Mouse (Mus musculus) subcutaneous adipose tissue, adult 2 months (tissue): ENCODE data around the gene Vmn2r86. TPM values are rescaled to one million over a fixed set of nuclear protein-coding genes. Genes with fewer than 3 reads are reported as not detected.

ENCODE experiments used
- polyA plus RNA-seq: library from polyadenylated mRNA; depleted of rRNA; stranded (reverse); fragments of >200 nt; gene quantifications from 2 replicates; pipeline ENCODE4 v1.2.3, GENCODE M21; 2012; ENCODE audit warnings: low replicate concordance; rRNA removed

Gene Vmn2r86
- not detected in 2 replicates for polyA plus RNA-seq

GRCm38 (mm10) chr10:130455950-130456349 lies at the start of gene Vmn2r86:
Gene Vmn2r86 (minus strand): TSS chr10:130456050.

GRCm38 (mm10) chr10:130497296-130497695 lies 41.4 kb upstream of the Vmn2r86 start, which contains the start of gene Vmn2r87:
Gene Vmn2r87 (minus strand): TSS chr10:130497396.

GRCm38 (mm10) chr10:130429603-130430002 lies 26.2 kb downstream of the Vmn2r86 start, which contains the start of gene Vmn2r85:
Gene Vmn2r85 (minus strand): TSS chr10:130429703.

GRCm38 (mm10) chr10:130394232-130394631 lies 61.6 kb downstream of the Vmn2r86 start, which contains the start of gene Vmn2r84:
Gene Vmn2r84 (minus strand): TSS chr10:130394332.

Other genes with a start within 250 kb of the Vmn2r86 start
- gene Olfr827, start 241.6 kb downstream of the Vmn2r86 start, polyA plus RNA-seq, result not detected in 2 replicates
- gene Neurod4, start 175.8 kb downstream of the Vmn2r86 start, polyA plus RNA-seq, result not detected in 2 replicates
- gene Tespa1, start 133.2 kb downstream of the Vmn2r86 start, polyA plus RNA-seq, result 0.21 and 0.95 TPM in 2 replicates
- not detected in 2 replicates for gene Vmn2r84, start 61.7 kb downstream of the Vmn2r86 start, polyA plus RNA-seq
- not detected in 2 replicates for gene Vmn2r85, start 26.3 kb downstream of the Vmn2r86 start, polyA plus RNA-seq
- gene Vmn2r87, start 41.3 kb upstream of the Vmn2r86 start, polyA plus RNA-seq, result not detected in 2 replicates